ENCODE assay signal across 19 mouse cellular contexts in the genomic region with DNA sequence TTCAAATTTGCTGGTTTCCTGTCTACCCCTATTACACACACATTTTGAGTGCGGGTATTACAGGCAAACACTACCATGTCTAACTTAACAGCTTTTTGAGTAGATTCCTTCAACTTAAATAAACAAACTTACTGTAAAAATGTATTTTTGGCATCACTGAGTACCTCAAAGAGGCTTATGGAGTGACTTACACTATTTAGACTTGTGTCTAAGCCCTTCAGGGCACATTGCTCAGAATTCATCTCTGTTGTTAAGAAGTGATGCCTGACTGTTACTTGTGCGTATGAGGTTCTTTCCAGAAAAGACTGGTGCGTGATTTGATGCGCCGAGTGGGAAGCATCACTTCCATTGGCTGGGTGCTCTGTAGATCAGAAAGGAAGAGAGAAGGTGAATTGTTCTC.
"Had no signal": no experiment of that assay in that cellular context is flagged by ENCODE, and none has a peak within 500 bp of the region (broad histone marks: within the 10 kb centered on the region; RNA-seq: fewer than 3 reads in every experiment).

No protein-coding gene starts in this region.

- H3K4me1 ChIP-seq: midbrain, embryonic 10.5 days; midbrain, embryonic 12.5 days; neural tube, embryonic 13.5 days; neural tube, embryonic 15.5 days had no signal

- H3K9me3 ChIP-seq: midbrain, embryonic 10.5 days; midbrain, embryonic 12.5 days; neural tube, embryonic 13.5 days; neural tube, embryonic 15.5 days had no signal

- H3K9ac ChIP-seq: lung, embryonic 14.5 days; midbrain, embryonic 12.5 days; neural tube, embryonic 13.5 days; neural tube, embryonic 15.5 days had no signal

- ATAC-seq: midbrain, embryonic 16.5 days had no signal

- H3K27me3 ChIP-seq: midbrain, embryonic 12.5 days; neural tube, embryonic 13.5 days; neural tube, embryonic 15.5 days had no signal

- DNase-seq: lung, adult 18-20 months; lung, embryonic 14.5 days; lung, postnatal 14 days; lung, postnatal 4 days; midbrain, embryonic 14.5 days; retina, postnatal 1 day; right cerebral cortex, adult 18-20 months; right cerebral cortex, postnatal 25 days; right cerebral cortex, postnatal 4 days; spleen, adult 18-20 months; thymus, adult 18-20 months; thymus, postnatal 14 days; thymus, postnatal 36 days had no signal

- H3K4me3 ChIP-seq: midbrain, embryonic 10.5 days; midbrain, embryonic 12.5 days; myocyte; neural tube, embryonic 13.5 days; neural tube, embryonic 15.5 days had no signal

- H3K36me3 ChIP-seq: midbrain, embryonic 10.5 days; midbrain, embryonic 12.5 days; neural tube, embryonic 13.5 days; neural tube, embryonic 15.5 days had no signal

- H3K4me2 ChIP-seq: lung, embryonic 14.5 days; midbrain, embryonic 12.5 days; neural tube, embryonic 13.5 days; neural tube, embryonic 15.5 days had no signal

- H3K27ac ChIP-seq: midbrain, embryonic 10.5 days; midbrain, embryonic 12.5 days; neural tube, embryonic 13.5 days; neural tube, embryonic 15.5 days had no signal
